Mouse (Mus musculus) midbrain, embryonic 13.5 days (tissue): ENCODE results near the gene Thrap3. TPM values are rescaled to one million over a fixed set of nuclear protein-coding genes. Genes with fewer than 3 reads are reported as not detected.
A peak's percentile ranks its signal among the peaks of the same experiment; 100 is the strongest.

Experiments
- ATAC-seq: fragments of 200-750 bp; cut with Nextera tagmentation; 2 replicates; pipeline ENCODE4 v1.8.0; 2017; ENCODE audit warnings: mild to moderate bottlenecking, moderate TSS enrichment, moderate library complexity
- H3K27ac ChIP-seq: fragments of 300-500 bp; sonication (generic); 2 replicates; pipeline ENCODE4 v1.5.1; 2015; ENCODE audit warnings: inconsistent platforms, mild to moderate bottlenecking, moderate library complexity
- H3K27me3 ChIP-seq: fragments of 300-500 bp; sonication (generic); 2 replicates; pipeline ENCODE4 v1.6.1; 2015; ENCODE audit warnings: mild to moderate bottlenecking, inconsistent platforms
- H3K36me3 ChIP-seq: fragments of 300-500 bp; sonication (generic); 2 replicates; pipeline ENCODE4 v1.6.1; 2015; ENCODE audit warnings: mild to moderate bottlenecking, inconsistent platforms
- H3K4me1 ChIP-seq: fragments of 300-500 bp; sonication (generic); replicated peaks from 2 replicates; pipeline ENCODE4 v1.6.1; 2015; ENCODE audit warnings: inconsistent platforms
- H3K4me2 ChIP-seq: fragments of 300-500 bp; sonication (generic); replicated peaks from 2 replicates; pipeline ENCODE4 v1.6.1; 2015; ENCODE audit warnings: moderate library complexity, mild to moderate bottlenecking, inconsistent platforms
- H3K4me3 ChIP-seq: fragments of 300-500 bp; sonication (generic); replicated peaks from 2 replicates; pipeline ENCODE4 v1.5.1; 2015; ENCODE audit warnings: mild to moderate bottlenecking, inconsistent platforms
- H3K9ac ChIP-seq: fragments of 300-500 bp; sonication (generic); replicated peaks from 2 replicates; pipeline ENCODE4 v1.6.1; 2015; ENCODE audit warnings: mild to moderate bottlenecking, inconsistent platforms
- H3K9me3 ChIP-seq: fragments of 300-500 bp; sonication (generic); 2 replicates; pipeline ENCODE4 v1.6.1; 2016; ENCODE audit warnings: mild to moderate bottlenecking, inconsistent platforms
- WGBS: fragments of 180-500 bp; shearing (Covaris S2); methylation state at CpG from one replicate; pipeline ENCODE4 v1.1.7; 2015; 5-methylcytosine and 5-hydroxymethylcytosine counted together
- polyA plus RNA-seq: library from polyadenylated mRNA; unstranded; fragments of >200 nt; fragmentation: Nextera tagmentation; extraction: Ambion mirVana; gene quantifications from 2 replicates; pipeline ENCODE4 v1.2.1, GENCODE M21; 2015

The Thrap3 gene
- polyA plus RNA-seq, 1 experiment from 2014 or later, result 174 TPM

DNA sequence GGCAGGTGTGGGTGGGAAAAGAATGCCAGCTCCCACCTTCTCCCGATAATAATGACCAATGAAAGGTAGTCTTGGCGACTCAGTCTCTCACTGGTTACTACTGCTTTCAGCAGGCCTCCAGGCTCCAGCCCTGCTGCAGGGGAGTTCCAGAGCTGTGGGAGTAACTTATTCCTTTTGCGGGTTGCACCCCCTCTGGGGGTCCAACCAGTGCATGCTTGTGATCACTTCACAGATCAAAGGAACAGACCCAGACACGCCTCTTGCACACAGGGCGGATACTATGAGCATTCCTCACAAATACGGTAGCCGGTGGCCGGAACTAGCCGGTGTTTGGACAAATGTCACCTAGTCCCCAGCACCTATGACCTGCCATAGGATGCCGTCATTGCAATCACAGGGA is 52.8 kb downstream of the Thrap3 start:
- 50% methylated on average over 10 of the region's 10 CpGs for WGBS

DNA sequence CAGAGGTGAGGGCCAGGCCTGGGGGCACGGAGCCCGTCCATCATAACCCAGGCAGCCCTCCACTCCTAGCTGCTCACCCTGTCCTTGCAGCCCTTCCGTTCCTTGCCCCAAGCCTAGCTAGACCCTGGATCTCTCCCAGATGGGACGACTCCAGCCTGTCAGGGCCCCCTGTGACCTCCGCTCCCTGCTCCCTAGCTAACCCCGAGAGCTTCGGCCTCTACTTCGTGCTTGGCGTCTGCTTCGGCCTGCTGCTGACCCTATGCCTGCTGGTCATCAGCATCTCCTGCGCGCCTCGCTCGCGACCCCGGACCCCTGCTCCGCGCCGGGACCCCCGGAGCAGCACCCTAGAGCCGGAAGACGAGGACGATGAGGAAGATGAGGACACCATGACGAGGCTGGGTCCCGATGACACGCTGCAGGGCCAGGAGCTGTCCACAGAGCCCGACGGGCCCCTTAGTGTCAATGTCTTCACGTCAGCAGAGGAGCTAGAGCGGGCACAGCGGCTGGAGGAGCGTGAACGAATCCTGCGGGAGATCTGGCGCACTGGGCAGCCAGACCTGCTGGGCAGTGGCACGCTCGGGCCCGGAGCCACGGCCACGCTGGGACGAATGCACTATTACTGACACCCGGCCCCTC is 53.4 kb downstream of the Thrap3 start:
- Histone ChIP-seq H3K4me2 (peak overlapping the region; percentile 62), H3K27me3 (peaks cover 63% of the 10 kb centered on the region), H3K4me1 (peaks cover 21% of the 10 kb centered on the region), H3K9ac (peak overlapping the region; percentile 59), H3K4me3 (peak overlapping the region; percentile 42), H3K9me3 (no peaks in the 10 kb centered on the region), H3K36me3 (no peaks in the 10 kb centered on the region), H3K27ac (no peak overlapping the region)
- ATAC-seq, result peak; percentile 38; the same call in 1 of the 2 replicates
- WGBS, result 20% methylated on average over 42 of the region's 42 CpGs

More for the DNA sequence above, 52.8 kb downstream of the Thrap3 start:
- H3K4me2 ChIP-seq, result 0 out of 2 replicates have a peak overlapping the region, but pooled peaks have one; percentile 62
- peaks cover 63% of the 10 kb centered on the region for H3K27me3 ChIP-seq
- H3K9me3 ChIP-seq, result no peaks in the 10 kb centered on the region
- no peak overlapping the region for H3K27ac ChIP-seq
- H3K9ac ChIP-seq, result no peak overlapping the region
- H3K36me3 ChIP-seq, result no peaks in the 10 kb centered on the region
- H3K4me1 ChIP-seq, result peaks cover 21% of the 10 kb centered on the region
- H3K4me3 ChIP-seq, result 0 out of 2 replicates have a peak overlapping the region, but pooled peaks have one; percentile 42
- no peak for ATAC-seq

DNA sequence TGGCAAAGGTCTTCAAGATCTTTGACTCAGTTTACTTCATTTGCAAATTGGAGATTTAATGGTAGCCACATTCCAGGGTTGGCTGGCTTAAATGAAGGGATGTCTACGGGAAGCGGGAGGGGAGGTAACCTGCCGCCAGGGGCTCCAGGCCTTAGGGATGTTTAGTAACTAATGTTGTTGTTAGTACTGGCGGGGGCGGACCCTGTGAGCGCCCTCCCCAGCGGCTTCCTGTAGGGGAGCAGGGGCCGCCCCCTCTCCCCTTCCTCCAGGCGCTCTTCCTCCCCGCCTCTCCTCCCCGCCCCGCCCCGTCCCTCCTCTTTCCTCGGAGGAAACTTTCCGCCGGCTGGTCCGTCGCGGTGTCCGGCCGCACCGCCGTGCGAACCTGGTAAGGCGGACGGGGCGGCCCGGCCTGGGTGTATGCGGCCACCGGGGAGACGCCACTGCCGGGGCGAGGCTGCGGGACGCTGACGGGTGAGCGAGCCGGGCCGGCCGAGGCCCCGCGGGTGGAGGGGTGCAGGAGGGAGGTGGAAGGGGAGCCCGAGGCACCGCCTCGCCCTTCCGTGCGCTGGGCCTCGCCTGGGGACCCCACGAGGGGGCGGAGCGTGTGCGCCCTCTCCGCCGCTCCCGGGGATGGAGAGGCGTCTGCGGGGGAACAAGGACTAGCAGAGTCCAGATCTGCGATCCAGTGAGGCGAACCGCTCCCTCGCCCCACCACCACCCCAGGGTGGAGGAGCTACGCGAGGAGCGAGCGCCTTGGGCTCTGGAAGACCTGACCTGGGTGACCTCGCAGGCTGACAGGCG is 54.2 kb downstream of the Thrap3 start:
- H3K27ac ChIP-seq, result no peak overlapping the region
- H3K4me3 ChIP-seq, result peak overlapping the region; percentile 42
- peak overlapping the region; percentile 59 for H3K9ac ChIP-seq
- H3K27me3 ChIP-seq, result peaks cover 63% of the 10 kb centered on the region
- under 1% methylated on average over 56 of the region's 67 CpGs for WGBS
- peak overlapping the region; percentile 62 for H3K4me2 ChIP-seq
- H3K36me3 ChIP-seq, result 0 out of 2 replicates have a peak, but pooled peaks cover 3% of the 10 kb centered on the region
- no peaks in the 10 kb centered on the region for H3K9me3 ChIP-seq
- H3K4me1 ChIP-seq, result peaks cover 21% of the 10 kb centered on the region
- ATAC-seq, result peak; percentile 31; the same call in 1 of the 2 replicates

DNA sequence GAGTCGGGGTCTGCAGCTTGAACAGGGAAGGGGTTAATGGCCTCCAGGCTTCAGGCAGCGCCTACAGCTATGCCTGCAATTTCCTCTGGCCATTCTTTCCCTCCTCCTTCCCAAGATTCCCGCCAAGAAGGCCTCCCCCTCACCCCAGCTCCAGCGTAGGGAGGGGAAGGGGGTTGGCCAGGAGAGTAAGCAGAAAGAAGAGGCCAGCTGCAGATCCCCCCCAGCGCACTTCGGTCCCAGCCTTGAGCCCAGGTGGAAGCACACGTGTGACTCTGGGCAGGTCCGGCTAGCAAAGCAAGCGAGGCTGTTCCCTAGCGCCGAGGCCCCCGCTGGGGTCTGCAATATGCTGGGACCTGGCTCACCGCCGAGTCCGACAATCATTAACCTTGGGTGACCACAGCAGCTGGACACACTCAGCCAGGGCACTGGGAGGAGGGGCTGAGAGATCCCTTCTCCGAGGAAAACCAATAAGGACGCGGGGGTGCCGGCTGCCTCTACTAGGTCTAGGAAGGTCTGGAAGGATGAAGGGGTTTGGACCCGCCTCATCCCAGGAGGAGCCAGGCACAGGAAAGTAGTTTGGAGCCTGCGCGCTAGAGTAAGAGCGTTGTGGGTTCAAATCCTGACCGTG is 54.9 kb downstream of the Thrap3 start, which contains the start of gene Eva1b:
Eva1b (plus strand) TSS at position 212 of the 628 bp plus-strand sequence.
- H3K4me2 ChIP-seq, result peak within 1 kb of the TSS; percentile 62
- H3K9ac ChIP-seq, result peak within 1 kb of the TSS; percentile 59
- 0 out of 2 replicates have a peak within 1 kb of the TSS, but pooled peaks have one; percentile 5 for H3K27ac ChIP-seq
- no peak for ATAC-seq
- H3K4me3 ChIP-seq, result peak within 1 kb of the TSS; percentile 42
- 0 out of 2 replicates have a peak, but pooled peaks cover 3% of the 10 kb centered on the region for H3K36me3 ChIP-seq
- 2% methylated on average over 23 of the region's 24 CpGs for WGBS
- peaks cover 21% of the 10 kb centered on the region for H3K4me1 ChIP-seq
- H3K27me3 ChIP-seq, result peaks cover 60% of the 10 kb centered on the region
- H3K9me3 ChIP-seq, result no peaks in the 10 kb centered on the region

DNA sequence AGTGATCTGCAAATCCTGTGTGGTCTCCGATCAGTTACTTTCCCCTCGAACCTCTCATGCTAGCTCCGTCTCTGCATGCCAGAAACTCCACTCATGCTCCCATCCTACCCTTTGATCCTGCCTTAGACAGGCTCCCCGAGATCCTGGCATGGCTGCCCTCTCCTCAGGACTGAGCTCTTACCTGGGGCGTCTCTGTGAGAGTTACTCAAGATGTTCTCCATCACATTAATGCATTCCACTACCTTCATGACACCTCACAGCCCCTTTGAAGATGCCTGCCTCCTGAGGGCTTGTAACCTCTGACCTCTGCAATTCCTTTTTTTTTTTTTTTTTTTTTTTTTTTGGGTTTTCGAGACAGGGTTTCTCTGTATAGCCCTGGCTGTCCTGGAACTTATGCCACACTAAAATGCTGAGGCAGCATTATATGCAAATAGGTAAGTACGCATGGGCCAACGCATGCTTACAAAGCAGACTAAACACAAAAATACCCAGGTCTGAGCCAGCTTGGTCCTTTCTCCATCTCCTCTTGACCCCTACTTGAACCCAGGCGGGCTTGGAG is 55.5 kb downstream of the Thrap3 start:
- 60% methylated on average over 9 of the region's 9 CpGs for WGBS
- no peak overlapping the region for H3K9ac ChIP-seq
- H3K4me3 ChIP-seq, result no peak overlapping the region
- H3K27ac ChIP-seq, result 0 out of 2 replicates have a peak overlapping the region, but pooled peaks have one; percentile 5
- no peak overlapping the region for H3K4me2 ChIP-seq
- 0 out of 2 replicates have a peak, but pooled peaks cover 3% of the 10 kb centered on the region for H3K36me3 ChIP-seq
- peaks cover 56% of the 10 kb centered on the region for H3K27me3 ChIP-seq
- H3K4me1 ChIP-seq, result peaks cover 21% of the 10 kb centered on the region
- no peaks in the 10 kb centered on the region for H3K9me3 ChIP-seq
- no peak for ATAC-seq

DNA sequence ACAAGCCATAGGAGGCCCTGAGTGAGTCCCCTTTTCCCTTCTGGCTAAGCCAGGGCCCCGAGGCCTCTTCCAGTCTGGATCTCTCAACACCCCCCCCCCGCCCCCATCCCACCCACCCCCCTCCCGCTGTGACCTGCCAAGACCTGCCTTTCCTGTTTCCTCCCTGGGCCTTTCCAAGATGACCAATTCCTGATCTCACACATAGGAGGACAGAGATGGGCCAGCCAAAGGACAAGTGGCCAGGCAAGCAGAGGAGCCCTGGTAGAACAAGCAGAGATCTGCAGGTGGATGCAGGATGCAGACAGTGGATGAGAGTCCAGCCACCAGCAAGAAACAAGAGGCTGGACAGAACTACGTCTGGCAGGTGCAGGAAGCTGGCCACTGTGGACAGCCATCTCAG is 57.2 kb downstream of the Thrap3 start:
- WGBS, result 60% methylated on average over 4 of the region's 4 CpGs
- Histone ChIP-seq H3K9me3 (no peaks in the 10 kb centered on the region), H3K4me2 (no peak overlapping the region), H3K4me1 (peaks cover 21% of the 10 kb centered on the region), H3K27me3 (peaks cover 39% of the 10 kb centered on the region), H3K4me3 (no peak overlapping the region), H3K36me3 (0 out of 2 replicates have a peak, but pooled peaks cover 3% of the 10 kb centered on the region), H3K27ac (no peak overlapping the region), H3K9ac (no peak overlapping the region)
- no peak for ATAC-seq

DNA sequence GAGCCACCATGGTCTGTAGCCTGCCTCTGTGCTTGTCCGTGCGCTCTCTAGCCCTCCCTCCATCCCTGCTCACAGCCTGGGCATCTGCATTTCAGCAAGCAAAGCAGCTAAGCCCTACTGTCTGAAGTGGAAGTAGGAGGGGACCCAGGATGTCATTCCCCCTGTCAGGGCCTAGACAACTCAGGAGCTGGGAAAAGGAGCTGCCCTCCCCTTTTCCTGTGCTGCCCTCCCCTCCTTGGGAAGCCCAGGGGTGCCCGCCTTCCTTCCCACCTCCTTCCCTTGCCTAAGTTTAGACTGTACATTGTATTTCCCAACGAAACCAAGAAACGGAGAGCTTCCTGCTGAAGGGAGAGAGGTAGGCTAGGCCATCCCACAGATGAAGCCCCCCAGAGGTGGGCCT is 61.5 kb downstream of the Thrap3 start:
- Histone ChIP-seq H3K4me2 (no peak overlapping the region), H3K9me3 (no peaks in the 10 kb centered on the region), H3K9ac (no peak overlapping the region), H3K36me3 (peaks cover 44% of the 10 kb centered on the region), H3K27me3 (no peaks in the 10 kb centered on the region), H3K4me3 (no peak overlapping the region), H3K4me1 (no peaks in the 10 kb centered on the region), H3K27ac (no peak overlapping the region)
- ATAC-seq, result no peak
- 80% methylated on average over 5 of the region's 5 CpGs for WGBS

DNA sequence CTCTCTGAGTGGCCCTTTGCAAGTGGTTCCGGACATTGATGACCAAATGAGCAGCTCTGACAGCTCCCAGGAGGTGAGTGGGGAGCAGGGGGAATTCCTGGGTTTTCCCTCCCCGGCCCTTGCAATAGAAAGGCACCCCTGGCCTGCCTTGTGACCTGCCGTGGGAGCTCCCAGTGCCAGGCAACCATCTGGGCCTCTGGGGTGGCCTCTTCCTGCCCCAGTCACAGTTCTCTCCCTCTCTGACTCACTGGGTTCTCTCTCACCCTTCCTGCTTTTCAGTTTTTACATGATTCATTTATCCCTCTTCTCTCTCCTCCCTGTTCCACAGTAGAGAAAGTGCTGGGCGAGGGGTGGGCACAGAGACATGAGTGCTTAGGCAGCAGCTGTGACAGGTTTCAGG is 64.8 kb downstream of the Thrap3 start:
- H3K4me3 ChIP-seq, result no peak overlapping the region
- no peak for ATAC-seq
- no peaks in the 10 kb centered on the region for H3K27me3 ChIP-seq
- H3K9ac ChIP-seq, result no peak overlapping the region
- H3K36me3 ChIP-seq, result peaks cover 72% of the 10 kb centered on the region
- no peaks in the 10 kb centered on the region for H3K4me1 ChIP-seq
- H3K9me3 ChIP-seq, result no peaks in the 10 kb centered on the region
- no peak overlapping the region for H3K27ac ChIP-seq
- WGBS, result 83% methylated on average over 4 of the region's 4 CpGs
- no peak overlapping the region for H3K4me2 ChIP-seq

DNA sequence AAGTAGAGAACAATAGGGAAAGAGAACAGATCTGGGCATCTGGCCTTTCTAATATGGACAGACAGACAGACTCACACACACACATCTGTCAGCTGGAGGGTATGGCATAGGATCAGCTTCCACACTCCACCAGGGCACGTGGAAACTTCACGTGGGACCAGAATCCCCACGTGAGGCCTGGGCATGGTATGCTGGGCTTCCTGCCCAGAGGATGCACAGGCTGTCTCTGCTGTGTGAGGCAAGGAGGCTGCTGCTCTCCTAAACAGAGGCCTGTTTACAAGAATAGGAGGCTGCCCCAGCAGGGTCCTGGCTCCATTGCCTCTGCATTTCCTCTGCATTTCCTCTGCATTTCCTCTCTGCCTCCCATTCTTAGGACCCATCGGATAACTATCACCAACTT is 67.9 kb downstream of the Thrap3 start:
- H3K27ac ChIP-seq, result no peak overlapping the region
- H3K4me1 ChIP-seq, result peaks cover 14% of the 10 kb centered on the region
- peaks cover 84% of the 10 kb centered on the region for H3K36me3 ChIP-seq
- H3K27me3 ChIP-seq, result no peaks in the 10 kb centered on the region
- no peak overlapping the region for H3K9ac ChIP-seq
- H3K9me3 ChIP-seq, result no peaks in the 10 kb centered on the region
- no peak for ATAC-seq
- no peak overlapping the region for H3K4me2 ChIP-seq
- 92% methylated on average over 4 of the region's 4 CpGs for WGBS
- no peak overlapping the region for H3K4me3 ChIP-seq

DNA sequence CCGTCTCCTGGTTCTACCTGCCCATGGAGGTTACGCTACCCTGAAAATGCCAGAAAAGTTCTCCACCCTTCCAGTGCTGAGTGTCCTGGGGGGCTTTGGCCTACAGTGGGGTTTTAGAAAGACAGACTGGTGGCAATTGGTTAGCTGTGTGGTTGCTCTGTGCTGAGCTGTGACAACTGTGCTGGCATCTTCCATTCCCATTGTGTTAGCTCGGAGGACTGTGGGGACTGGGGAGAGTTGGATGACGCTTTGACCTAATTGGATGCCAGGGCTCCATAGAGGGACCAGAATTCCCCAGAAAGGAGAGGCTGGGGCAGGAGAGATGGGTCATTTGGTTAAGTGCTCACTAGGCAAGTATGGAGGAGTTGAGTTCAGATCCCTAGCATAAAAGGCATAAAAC is 68.3 kb downstream of the Thrap3 start:
- Histone ChIP-seq H3K36me3 (peaks cover 84% of the 10 kb centered on the region), H3K4me1 (peaks cover 14% of the 10 kb centered on the region), H3K4me2 (no peak overlapping the region), H3K4me3 (no peak overlapping the region), H3K27ac (no peak overlapping the region), H3K27me3 (no peaks in the 10 kb centered on the region), H3K9me3 (no peaks in the 10 kb centered on the region), H3K9ac (no peak overlapping the region)
- no peak for ATAC-seq
- 97% methylated on average over 4 of the region's 4 CpGs for WGBS

DNA sequence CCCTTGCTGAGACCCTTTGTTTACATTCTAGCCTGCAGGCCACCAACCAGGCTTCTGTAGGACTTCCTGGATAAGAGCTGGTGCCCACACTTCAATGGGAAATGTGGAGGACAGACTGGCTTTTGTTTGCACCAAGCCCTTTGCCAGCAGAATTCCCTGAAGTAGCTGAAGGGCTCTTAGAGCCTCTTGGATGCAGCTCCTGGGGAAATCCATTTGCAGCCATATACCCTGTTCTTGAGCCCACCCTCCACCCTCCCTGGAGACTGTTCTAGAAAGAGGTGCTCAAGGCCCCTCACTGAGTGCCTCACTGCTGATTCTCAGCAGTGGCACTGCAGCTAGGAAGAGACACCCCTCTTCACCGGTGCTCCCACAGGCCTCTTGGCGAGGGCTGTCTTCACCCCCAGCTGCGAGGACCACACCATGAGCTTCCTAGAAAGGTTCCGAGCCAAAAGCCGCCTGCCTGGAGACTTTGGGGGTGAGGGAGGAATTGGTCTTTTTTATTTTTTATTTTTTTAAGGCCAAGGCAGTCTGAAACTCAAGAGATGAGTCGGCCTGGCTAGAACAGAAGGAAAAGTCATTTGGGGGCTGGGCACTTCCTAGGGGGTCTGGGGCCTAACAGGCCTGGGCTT is 69.8 kb downstream of the Thrap3 start:
- WGBS, result 82% methylated on average over 6 of the region's 6 CpGs
- Histone ChIP-seq H3K9me3 (no peaks in the 10 kb centered on the region), H3K27ac (no peak overlapping the region), H3K4me1 (peaks cover 14% of the 10 kb centered on the region), H3K27me3 (no peaks in the 10 kb centered on the region), H3K4me2 (no peak overlapping the region), H3K4me3 (no peak overlapping the region), H3K9ac (no peak overlapping the region), H3K36me3 (peaks cover 84% of the 10 kb centered on the region)
- ATAC-seq, result no peak
